Mouse (Mus musculus): ENCODE data around the gene Ripor2. TPM values are rescaled to one million over a fixed set of nuclear protein-coding genes. Genes with fewer than 3 reads are reported as not detected.

Gene Ripor2
- polyA plus RNA-seq, 1 experiment, result 1.5 TPM

DNA sequence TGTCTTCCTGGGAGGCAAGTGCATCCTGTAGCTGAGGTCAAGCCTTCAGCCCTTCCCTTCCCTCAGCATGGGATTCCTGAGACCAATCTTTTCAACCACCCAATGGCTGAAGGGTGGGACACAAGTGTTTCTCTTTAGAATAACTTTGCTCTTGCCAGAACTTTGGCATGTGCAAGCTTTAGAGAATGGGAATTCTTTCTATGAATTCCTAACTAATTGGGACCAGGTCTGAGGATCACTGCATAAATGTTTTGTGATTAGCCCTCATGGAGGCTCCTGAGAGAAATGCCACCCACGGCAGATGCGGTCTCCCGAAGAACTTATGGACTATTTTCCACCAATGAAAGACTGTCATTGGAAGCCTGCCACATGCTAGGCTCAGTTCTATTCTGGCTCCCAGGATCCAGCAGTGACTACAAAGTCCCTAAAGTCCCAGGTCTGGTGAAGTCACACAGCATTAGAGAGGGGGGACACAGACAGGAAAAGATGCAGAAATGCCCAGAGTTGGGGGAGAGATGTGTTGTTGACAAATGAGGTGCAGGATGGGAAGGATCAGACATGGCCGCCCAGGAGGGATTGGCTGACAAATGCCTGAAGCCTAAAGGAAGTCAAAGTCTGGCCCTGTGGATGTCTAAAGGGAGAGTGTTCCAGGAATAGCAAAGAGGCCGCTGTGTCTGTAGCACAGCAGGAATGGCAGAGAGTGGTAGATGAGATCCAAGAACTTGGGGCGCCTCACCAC, 44.9 kb downstream of the Ripor2 start:
- Histone ChIP-seq H3K36me3 (ENCODE audit: control insufficient read depth, insufficient read depth, low read length, poor library complexity, severe bottlenecking) (no peaks in the 10 kb centered on the region), H3K27ac (ENCODE audit: insufficient read depth, low read length) (no peak overlapping the region), H3K9me3 (replicated peaks; ENCODE audit: control insufficient read depth, insufficient read depth, low read length, poor library complexity, severe bottlenecking) (no peaks in the 10 kb centered on the region), H3K4me1 (ENCODE audit: control insufficient read depth, insufficient read depth, low read length) (no peaks in the 10 kb centered on the region), H3K9ac (ENCODE audit: low read depth, poor library complexity, severe bottlenecking) (no peak overlapping the region), H3K27me3 (ENCODE audit: control insufficient read depth, insufficient read depth, low read length, poor library complexity, severe bottlenecking) (no peaks in the 10 kb centered on the region), H3K4me3 (ENCODE audit: low read depth, low read length) (no peak overlapping the region)
- TF ChIP-seq POLR2A (IDR thresholded peaks at IDR 0.05; ENCODE audit: insufficient read depth, low read length), result no peak
- TF ChIP-seq EP300 (IDR thresholded peaks at IDR 0.05; ENCODE audit: insufficient read depth, low read depth, low read length), result no peak
- TF ChIP-seq CTCF (IDR thresholded peaks at IDR 0.05; ENCODE audit: low read depth, low read length), result no peak

DNA sequence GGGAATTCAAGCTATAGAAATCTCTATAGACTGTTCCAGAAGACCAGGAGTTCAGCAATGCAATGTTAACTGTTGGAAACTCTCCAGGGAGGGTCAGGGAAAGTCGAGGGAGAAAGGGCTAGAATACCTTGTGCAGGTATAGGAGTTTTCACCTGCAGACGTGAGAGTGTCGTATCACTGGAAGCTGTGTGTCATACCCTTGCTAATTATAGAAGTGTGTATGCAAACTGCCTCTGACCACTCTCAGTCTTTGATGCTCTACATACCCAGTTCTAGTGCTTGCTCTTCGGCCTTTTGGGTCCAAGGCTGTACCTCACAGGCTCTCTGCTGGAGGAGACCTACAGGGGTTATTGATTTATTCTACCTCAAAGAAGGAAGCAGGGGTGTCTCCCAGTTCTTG, 46.2 kb downstream of the Ripor2 start:
- Histone ChIP-seq H3K4me3 (ENCODE audit: low read depth, low read length) (no peak overlapping the region), H3K27ac (ENCODE audit: insufficient read depth, low read length) (no peak overlapping the region), H3K36me3 (ENCODE audit: control insufficient read depth, insufficient read depth, low read length, poor library complexity, severe bottlenecking) (no peaks in the 10 kb centered on the region), H3K9me3 (replicated peaks; ENCODE audit: control insufficient read depth, insufficient read depth, low read length, poor library complexity, severe bottlenecking) (no peaks in the 10 kb centered on the region), H3K9ac (ENCODE audit: low read depth, poor library complexity, severe bottlenecking) (no peak overlapping the region), H3K4me1 (ENCODE audit: control insufficient read depth, insufficient read depth, low read length) (no peaks in the 10 kb centered on the region), H3K27me3 (ENCODE audit: control insufficient read depth, insufficient read depth, low read length, poor library complexity, severe bottlenecking) (no peaks in the 10 kb centered on the region)
- TF ChIP-seq EP300 (IDR thresholded peaks at IDR 0.05; ENCODE audit: insufficient read depth, low read depth, low read length) (no peak), CTCF (IDR thresholded peaks at IDR 0.05; ENCODE audit: low read depth, low read length) (no peak), POLR2A (IDR thresholded peaks at IDR 0.05; ENCODE audit: insufficient read depth, low read length) (no peak)

DNA sequence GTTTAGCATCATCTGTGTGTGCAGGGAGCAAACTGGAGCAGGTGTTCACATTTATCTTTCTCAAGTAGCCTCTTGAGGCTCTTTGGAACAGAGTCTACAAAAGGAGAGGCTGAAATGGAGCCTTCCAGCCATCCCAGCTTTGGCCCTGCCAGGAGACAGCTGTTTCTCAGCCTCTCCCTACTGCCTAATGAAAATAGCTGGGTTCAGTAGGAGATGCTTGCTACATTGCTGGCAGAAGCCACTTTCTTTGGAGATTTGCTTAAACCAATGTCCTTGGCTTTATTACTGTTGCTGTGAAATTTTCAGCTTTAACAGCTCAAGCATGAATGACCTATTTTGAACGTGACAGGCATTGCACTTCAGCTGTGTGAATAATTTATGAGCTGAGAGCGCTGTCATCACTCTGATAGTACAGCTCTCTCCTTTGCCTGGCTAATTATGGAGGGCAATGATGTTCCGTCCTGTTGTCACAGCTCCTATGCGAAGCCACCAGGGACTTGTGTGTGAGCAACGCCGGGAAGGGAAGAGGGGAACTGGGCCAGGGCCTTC, 47.2 kb downstream of the Ripor2 start:
- H3K27ac ChIP-seq (ENCODE audit: insufficient read depth, low read length), result no peak overlapping the region
- no peak for TF ChIP-seq POLR2A (IDR thresholded peaks at IDR 0.05; ENCODE audit: insufficient read depth, low read length)
- TF ChIP-seq EP300 (IDR thresholded peaks at IDR 0.05; ENCODE audit: insufficient read depth, low read depth, low read length), result no peak
- TF ChIP-seq CTCF (IDR thresholded peaks at IDR 0.05; ENCODE audit: low read depth, low read length), result no peak

DNA sequence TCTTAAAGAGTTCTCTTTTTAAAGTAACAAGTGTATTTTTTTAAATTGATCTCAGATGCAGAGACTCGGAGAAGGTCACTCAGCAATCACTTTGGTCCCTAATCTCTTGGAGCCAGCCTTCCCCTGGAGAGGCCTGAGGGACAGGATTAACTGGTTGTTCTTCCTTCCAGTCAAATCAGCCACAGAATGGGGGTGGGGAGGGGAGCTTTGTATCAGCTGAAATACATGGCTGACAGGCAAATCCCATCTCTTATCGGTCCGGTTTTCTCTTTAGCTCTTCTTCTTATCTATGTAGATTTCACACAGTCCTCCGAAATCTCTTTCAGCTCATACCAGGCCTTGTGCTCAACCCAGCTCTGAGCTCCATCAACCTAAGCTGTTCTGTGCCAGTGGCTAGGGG, 48.4 kb downstream of the Ripor2 start:
- no peak overlapping the region for H3K9ac ChIP-seq (ENCODE audit: low read depth, poor library complexity, severe bottlenecking)
- H3K9me3 ChIP-seq (replicated peaks; ENCODE audit: control insufficient read depth, insufficient read depth, low read length, poor library complexity, severe bottlenecking), result no peaks in the 10 kb centered on the region
- H3K27me3 ChIP-seq (ENCODE audit: control insufficient read depth, insufficient read depth, low read length, poor library complexity, severe bottlenecking), result no peaks in the 10 kb centered on the region
- TF ChIP-seq EP300 (IDR thresholded peaks at IDR 0.05; ENCODE audit: insufficient read depth, low read depth, low read length), result no peak
- no peak for TF ChIP-seq CTCF (IDR thresholded peaks at IDR 0.05; ENCODE audit: low read depth, low read length)
- TF ChIP-seq POLR2A (IDR thresholded peaks at IDR 0.05; ENCODE audit: insufficient read depth, low read length), result no peak
- H3K4me3 ChIP-seq (ENCODE audit: low read depth, low read length), result no peak overlapping the region
- H3K27ac ChIP-seq (ENCODE audit: insufficient read depth, low read length), result no peak overlapping the region
- H3K4me1 ChIP-seq (ENCODE audit: control insufficient read depth, insufficient read depth, low read length), result no peaks in the 10 kb centered on the region
- H3K36me3 ChIP-seq (ENCODE audit: control insufficient read depth, insufficient read depth, low read length, poor library complexity, severe bottlenecking), result no peaks in the 10 kb centered on the region

More for the DNA sequence above, 47.2 kb downstream of the Ripor2 start:
- no peaks in the 10 kb centered on the region for H3K9me3 ChIP-seq (replicated peaks; ENCODE audit: control insufficient read depth, insufficient read depth, low read length, poor library complexity, severe bottlenecking)
- no peak overlapping the region for H3K4me3 ChIP-seq (ENCODE audit: low read depth, low read length)
- no peak overlapping the region for H3K9ac ChIP-seq (ENCODE audit: low read depth, poor library complexity, severe bottlenecking)
- no peaks in the 10 kb centered on the region for H3K4me1 ChIP-seq (ENCODE audit: control insufficient read depth, insufficient read depth, low read length)
- H3K36me3 ChIP-seq (ENCODE audit: control insufficient read depth, insufficient read depth, low read length, poor library complexity, severe bottlenecking), result no peaks in the 10 kb centered on the region
- no peaks in the 10 kb centered on the region for H3K27me3 ChIP-seq (ENCODE audit: control insufficient read depth, insufficient read depth, low read length, poor library complexity, severe bottlenecking)

DNA sequence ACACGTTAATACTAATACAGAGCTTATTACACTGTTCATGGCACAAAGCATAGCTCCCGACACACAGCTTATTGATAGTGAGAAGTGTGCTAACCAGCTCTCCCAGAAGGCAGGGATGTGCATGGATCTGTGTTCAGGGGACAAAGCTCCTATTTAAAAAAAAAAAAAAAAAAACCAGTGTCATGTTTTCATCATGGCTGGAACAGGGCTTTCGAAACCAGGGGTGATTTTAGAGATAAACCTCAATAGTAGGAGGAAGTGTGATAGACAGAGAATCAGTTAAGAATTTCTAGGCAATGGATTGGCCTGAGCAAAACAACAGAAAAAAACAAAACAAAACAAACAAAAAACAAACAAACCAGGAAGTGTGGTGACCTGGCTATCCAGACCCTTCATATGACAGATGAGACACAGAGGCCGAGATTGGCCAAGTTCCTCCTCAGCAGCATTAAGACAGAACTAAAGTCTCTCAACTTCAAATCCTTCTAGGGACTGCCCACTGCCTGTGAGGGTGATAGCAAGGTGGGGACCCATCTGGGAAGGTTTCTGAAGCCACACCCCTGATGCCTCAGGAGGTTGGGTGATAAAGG, 51.1 kb downstream of the Ripor2 start:
- no peak overlapping the region for H3K9ac ChIP-seq (ENCODE audit: low read depth, poor library complexity, severe bottlenecking)
- H3K9me3 ChIP-seq (replicated peaks; ENCODE audit: control insufficient read depth, insufficient read depth, low read length, poor library complexity, severe bottlenecking), result no peaks in the 10 kb centered on the region
- H3K4me1 ChIP-seq (ENCODE audit: control insufficient read depth, insufficient read depth, low read length), result no peaks in the 10 kb centered on the region
- no peak overlapping the region for H3K27ac ChIP-seq (ENCODE audit: insufficient read depth, low read length)
- no peak for TF ChIP-seq POLR2A (IDR thresholded peaks at IDR 0.05; ENCODE audit: insufficient read depth, low read length)
- TF ChIP-seq CTCF (IDR thresholded peaks at IDR 0.05; ENCODE audit: low read depth, low read length), result no peak
- no peak for TF ChIP-seq EP300 (IDR thresholded peaks at IDR 0.05; ENCODE audit: insufficient read depth, low read depth, low read length)
- H3K4me3 ChIP-seq (ENCODE audit: low read depth, low read length), result no peak overlapping the region
- H3K27me3 ChIP-seq (ENCODE audit: control insufficient read depth, insufficient read depth, low read length, poor library complexity, severe bottlenecking), result peaks cover 5% of the 10 kb centered on the region; the same call in 1 of the 2 replicates
- no peaks in the 10 kb centered on the region for H3K36me3 ChIP-seq (ENCODE audit: control insufficient read depth, insufficient read depth, low read length, poor library complexity, severe bottlenecking)

Measured in ES-Bruce4 (cell line).